16 mouse cellular contexts compared by ENCODE assay signal in genomic region chr14:11428256-11429240, GRCm38 (mm10).
A peak's percentile ranks its signal among the peaks of the same experiment; 100 is the strongest.
DNase-seq lines count a peak whose midpoint lies in the region; ATAC-seq lines count a peak whose summit lies in the region.
"Had no signal": no experiment of that assay in that cellular context is flagged by ENCODE, and none has a peak within 500 bp of the region (broad histone marks: within the 10 kb centered on the region; RNA-seq: fewer than 3 reads in every experiment).

No protein-coding gene starts in this region.

- DNase-seq in forebrain, embryonic 10.5 days (ENCODE audit: extremely low spot score, low spot score): no peak
- DNase-seq in layer of hippocampus, postnatal 10 days (ENCODE audit: low spot score in 2 of 2): peak; percentile 14 to 42
- DNase-seq in left cerebral cortex, postnatal 36 days (ENCODE audit: low spot score in 2 of 2): peak; percentile 13 to 33
- DNase-seq in ovary, adult 18-20 months (ENCODE audit: low spot score): no peak
- DNase-seq: cerebellum, postnatal 10 days; kidney, postnatal 14 days; lung, adult 18-20 months; thymus, adult 2 months had no signal

- no peak overlapping the region for H3K27ac ChIP-seq in forebrain, embryonic 13.5 days
- no peak overlapping the region for H3K27ac ChIP-seq in forebrain, embryonic 10.5 days
- H3K27ac ChIP-seq in neural tube, embryonic 15.5 days (replicated peaks): no peak overlapping the region
- H3K27ac ChIP-seq: hindbrain, embryonic 10.5 days; intestine, embryonic 15.5 days; limb, embryonic 15.5 days had no signal

- H3K9ac ChIP-seq in forebrain, embryonic 13.5 days: no peak overlapping the region
- H3K9ac ChIP-seq in neural tube, embryonic 15.5 days (replicated peaks): no peak overlapping the region
- H3K9ac ChIP-seq: intestine, embryonic 15.5 days; limb, embryonic 15.5 days had no signal

- H3K4me1 ChIP-seq in forebrain, embryonic 13.5 days: no peaks in the 10 kb centered on the region
- H3K4me1 ChIP-seq in forebrain, embryonic 10.5 days: no peaks in the 10 kb centered on the region
- H3K4me1 ChIP-seq in neural tube, embryonic 15.5 days: no peaks in the 10 kb centered on the region
- H3K4me1 ChIP-seq: hindbrain, embryonic 10.5 days; intestine, embryonic 15.5 days; limb, embryonic 15.5 days had no signal

- ATAC-seq in forebrain, embryonic 13.5 days: peak; percentile 66; the same call in 1 of the 2 replicates
- peak; percentile 94 for ATAC-seq in frontal cortex, adult (ENCODE audit: low TSS enrichment)
- no peak for ATAC-seq in neural tube, embryonic 15.5 days (ENCODE audit: low FRiP score)
- no peak for ATAC-seq in megakaryocyte-erythroid progenitor cell, adult 5-6 weeks (replicated peaks; ENCODE audit: low FRiP score, low TSS enrichment, poor library complexity, severe bottlenecking)
- ATAC-seq: intestine, embryonic 15.5 days; midbrain, embryonic 16.5 days had no signal

- intact Hi-C loops in left cerebral cortex, postnatal 36 days (cut with DNase I): no loop called here

- no peaks in the 10 kb centered on the region for H3K9me3 ChIP-seq in forebrain, embryonic 13.5 days (replicated peaks)
- H3K9me3 ChIP-seq in forebrain, embryonic 10.5 days: no peaks in the 10 kb centered on the region
- H3K9me3 ChIP-seq in neural tube, embryonic 15.5 days (replicated peaks): no peaks in the 10 kb centered on the region
- H3K9me3 ChIP-seq: hindbrain, embryonic 10.5 days; intestine, embryonic 15.5 days; limb, embryonic 15.5 days had no signal

- H3K36me3 ChIP-seq in forebrain, embryonic 13.5 days (ENCODE audit: poor library complexity, severe bottlenecking): no peaks in the 10 kb centered on the region
- no peaks in the 10 kb centered on the region for H3K36me3 ChIP-seq in forebrain, embryonic 10.5 days (replicated peaks)
- H3K36me3 ChIP-seq in neural tube, embryonic 15.5 days: no peaks in the 10 kb centered on the region
- H3K36me3 ChIP-seq: hindbrain, embryonic 10.5 days; intestine, embryonic 15.5 days; limb, embryonic 15.5 days had no signal

- H3K4me3 ChIP-seq in forebrain, embryonic 13.5 days: no peak overlapping the region
- H3K4me3 ChIP-seq in forebrain, embryonic 10.5 days: no peak overlapping the region
- H3K4me3 ChIP-seq in neural tube, embryonic 15.5 days (replicated peaks): no peak overlapping the region
- H3K4me3 ChIP-seq: hindbrain, embryonic 10.5 days; intestine, embryonic 15.5 days; limb, embryonic 15.5 days had no signal

- WGBS in forebrain, embryonic 13.5 days: 86% methylated on average over 16 of the region's 16 CpGs
- 89% methylated on average over 16 of the region's 16 CpGs for WGBS in forebrain, embryonic 10.5 days
- 88% methylated on average over 16 of the region's 16 CpGs for WGBS in neural tube, embryonic 15.5 days

- H3K27me3 ChIP-seq in forebrain, embryonic 13.5 days: no peaks in the 10 kb centered on the region
- no peaks in the 10 kb centered on the region for H3K27me3 ChIP-seq in forebrain, embryonic 10.5 days (ENCODE audit: poor library complexity, severe bottlenecking)
- no peaks in the 10 kb centered on the region for H3K27me3 ChIP-seq in neural tube, embryonic 15.5 days (replicated peaks)
- H3K27me3 ChIP-seq: intestine, embryonic 15.5 days; limb, embryonic 15.5 days had no signal

- H3K4me2 ChIP-seq in forebrain, embryonic 13.5 days: no peak overlapping the region
- H3K4me2 ChIP-seq in neural tube, embryonic 15.5 days: no peak overlapping the region
- H3K4me2 ChIP-seq: intestine, embryonic 15.5 days; limb, embryonic 15.5 days had no signal

Comparison
In these comparisons a context has a peak if more than half of its experiments do, and no peak if none do; other contexts are left out.
1. ATAC-seq: peak in forebrain, embryonic 13.5 days (single experiment) and frontal cortex, adult (single experiment); none in neural tube, embryonic 15.5 days (single experiment) and megakaryocyte-erythroid progenitor cell, adult 5-6 weeks (single experiment).
2. DNase-seq: peak in layer of hippocampus, postnatal 10 days (2 of 2) and left cerebral cortex, postnatal 36 days (2 of 2); none in forebrain, embryonic 10.5 days (single experiment) and ovary, adult 18-20 months (single experiment).